Mouse (Mus musculus): ENCODE measurements around the gene Ccdc30. TPM values are rescaled to one million over a fixed set of nuclear protein-coding genes. Genes with fewer than 3 reads are reported as not detected.
A peak's percentile ranks its signal among the peaks of the same experiment; 100 is the strongest.

Ccdc30 gene
- polyA plus RNA-seq, 1 experiment from 2014 or later, result 2.5 TPM

- H3K27ac ChIP-seq (ENCODE audit: low read depth), result peak overlapping the region; percentile 10; the same call in 1 of the 2 replicates
- no peak for TF ChIP-seq CTCF (IDR thresholded peaks at IDR 0.05; ENCODE audit: low read depth)
- H3K9me3 ChIP-seq (ENCODE audit: low read depth, low read length), result no peaks in the 10 kb centered on the region
- H3K4me2 ChIP-seq, result no peak overlapping the region
- H3K36me3 ChIP-seq (ENCODE audit: insufficient read depth), result peaks cover 94% of the 10 kb centered on the region
- ATAC-seq (ENCODE audit: insufficient read depth) (peak; percentile 28; the same call in 1 of the 2 replicates), DNase-seq (peak; percentile 29)
- no peaks in the 10 kb centered on the region for H3K27me3 ChIP-seq (ENCODE audit: insufficient read depth, low read length)
- 69% methylated on average over 2 of the region's 2 CpGs for WGBS
- H3K4me1 ChIP-seq (ENCODE audit: insufficient read depth), result no peaks in the 10 kb centered on the region
- H3K9ac ChIP-seq, result no peak overlapping the region
- H3K4me3 ChIP-seq (ENCODE audit: low read depth, low read length), result no peak overlapping the region
These were observed 140.1 kb downstream of the Ccdc30 start for GRCm38 (mm10) chr4:119275226-119275625.

DNA sequence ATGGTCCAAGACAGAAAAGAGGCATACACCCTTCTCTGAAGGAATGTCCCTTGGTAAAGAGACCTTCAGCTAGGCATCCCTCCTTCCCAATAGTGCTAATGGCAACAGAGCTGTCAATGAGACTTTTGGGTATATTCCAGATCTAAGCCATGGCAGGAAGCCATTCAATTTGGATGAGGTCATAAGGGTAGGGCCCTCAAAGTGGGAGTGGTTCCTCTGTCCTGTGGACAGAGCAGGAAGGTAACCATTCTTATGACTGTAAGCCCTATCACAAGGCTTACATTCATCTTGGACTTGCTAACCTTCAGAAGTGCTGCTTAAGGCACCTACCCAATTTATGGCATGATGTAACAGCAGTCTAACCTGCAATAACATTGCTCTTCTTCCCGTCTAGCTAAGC lies 140.7 kb downstream of the Ccdc30 start:
- Histone ChIP-seq H3K9ac (no peak overlapping the region), H3K27me3 (ENCODE audit: insufficient read depth, low read length) (no peaks in the 10 kb centered on the region), H3K27ac (ENCODE audit: low read depth) (no peak overlapping the region), H3K4me2 (no peak overlapping the region), H3K9me3 (ENCODE audit: low read depth, low read length) (no peaks in the 10 kb centered on the region), H3K36me3 (ENCODE audit: insufficient read depth) (peaks cover 89% of the 10 kb centered on the region), H3K4me3 (ENCODE audit: low read depth, low read length) (no peak overlapping the region), H3K4me1 (ENCODE audit: insufficient read depth) (no peaks in the 10 kb centered on the region)
- DNase-seq (no peak), ATAC-seq (ENCODE audit: insufficient read depth) (no peak)
- WGBS, result 88% methylated on average over 1 of the region's 1 CpGs
- TF ChIP-seq CTCF (IDR thresholded peaks at IDR 0.05; ENCODE audit: low read depth), result no peak

Other genes with a start within 250 kb of the Ccdc30 start
- 6.8 and 7.7 TPM in 2 replicates for gene Zfp691, start 241.3 kb downstream of the Ccdc30 start, polyA plus RNA-seq (2014; fragmentation: Nextera tagmentation; extraction: Ambion mirVana)
- 0.57 and 0.79 TPM in 2 replicates for gene Ermap, start 225.5 kb downstream of the Ccdc30 start, polyA plus RNA-seq (2014; fragmentation: Nextera tagmentation; extraction: Ambion mirVana)
- gene Svbp, start 220.2 kb downstream of the Ccdc30 start, polyA plus RNA-seq (2014; fragmentation: Nextera tagmentation; extraction: Ambion mirVana), result 134 TPM in 2 replicates
- not detected in 2 replicates for gene Tmem269, start 197.3 kb downstream of the Ccdc30 start, polyA plus RNA-seq (2014; fragmentation: Nextera tagmentation; extraction: Ambion mirVana)
- 29.0 and 32.3 TPM in 2 replicates for gene AU022252, start 182.8 kb downstream of the Ccdc30 start, polyA plus RNA-seq (2014; fragmentation: Nextera tagmentation; extraction: Ambion mirVana)
- 40.4 and 44.8 TPM in 2 replicates for gene P3h1, start 182.6 kb downstream of the Ccdc30 start, polyA plus RNA-seq (2014; fragmentation: Nextera tagmentation; extraction: Ambion mirVana)
- gene Cldn19, start 160.1 kb downstream of the Ccdc30 start, polyA plus RNA-seq (2014; fragmentation: Nextera tagmentation; extraction: Ambion mirVana), result not detected in 2 replicates
- 880 and 902 TPM in 2 replicates for gene Ybx1, start 120.9 kb downstream of the Ccdc30 start, polyA plus RNA-seq (2014; fragmentation: Nextera tagmentation; extraction: Ambion mirVana)
- gene Ppih, start 95.0 kb downstream of the Ccdc30 start, polyA plus RNA-seq (2014; fragmentation: Nextera tagmentation; extraction: Ambion mirVana), result 126 and 127 TPM in 2 replicates
- gene Ppcs, start 6.9 kb upstream of the Ccdc30 start, polyA plus RNA-seq (2014; fragmentation: Nextera tagmentation; extraction: Ambion mirVana), result 34.7 and 38.3 TPM in 2 replicates
- gene Zmynd12, start 7.3 kb upstream of the Ccdc30 start, polyA plus RNA-seq (2014; fragmentation: Nextera tagmentation; extraction: Ambion mirVana), result 0.16 and 0.20 TPM in 2 replicates
- 1.3 and 1.5 TPM in 2 replicates for gene Rimkla, start 77.1 kb upstream of the Ccdc30 start, polyA plus RNA-seq (2014; fragmentation: Nextera tagmentation; extraction: Ambion mirVana)
- 26.4 and 28.5 TPM in 2 replicates for gene Foxj3, start 121.5 kb upstream of the Ccdc30 start, polyA plus RNA-seq (2014; fragmentation: Nextera tagmentation; extraction: Ambion mirVana)
- 3.6 and 3.9 TPM in 2 replicates for gene Frg2f1, start 124.0 kb upstream of the Ccdc30 start, polyA plus RNA-seq (2014; fragmentation: Nextera tagmentation; extraction: Ambion mirVana)
- 0.45 TPM in 1 of 2 replicates, not detected in the other for gene Guca2a, start 222.2 kb upstream of the Ccdc30 start, polyA plus RNA-seq (2014; fragmentation: Nextera tagmentation; extraction: Ambion mirVana)
- gene Guca2b, start 243.4 kb upstream of the Ccdc30 start, polyA plus RNA-seq (2014; fragmentation: Nextera tagmentation; extraction: Ambion mirVana), result not detected in 2 replicates

Data from lung, embryonic 14.5 days (tissue).